8 mouse cellular contexts compared by ENCODE assay signal in the genomic region with DNA sequence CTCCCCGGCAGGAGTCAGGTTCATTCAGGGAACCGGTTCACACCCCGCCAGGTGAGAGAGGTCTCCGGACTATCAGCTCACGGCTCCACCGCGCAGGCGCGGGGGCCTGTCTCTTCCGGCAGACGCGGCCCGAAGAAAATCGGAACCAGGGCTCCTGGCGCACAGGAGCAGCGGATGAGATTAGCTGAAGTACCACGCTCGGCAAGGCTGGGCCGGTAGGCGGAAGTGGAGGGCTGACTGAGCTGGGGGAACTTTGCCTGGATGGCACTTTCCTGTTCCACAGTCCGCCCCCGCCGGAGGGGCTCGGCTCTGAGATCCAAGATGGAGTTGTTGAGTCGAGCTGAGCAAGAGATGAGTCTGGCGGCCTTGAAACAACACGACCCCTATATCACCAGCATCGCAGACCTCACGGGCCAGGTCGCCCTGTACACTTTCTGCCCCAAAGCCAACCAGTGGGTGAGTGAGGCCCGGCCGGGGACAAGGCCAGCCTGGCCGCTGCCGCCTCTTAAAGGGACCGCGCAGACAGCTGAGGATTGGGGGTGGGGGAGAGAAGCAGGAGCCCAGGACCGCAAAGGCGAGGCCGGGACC. TPM values are rescaled to one million over a fixed set of nuclear protein-coding genes. Genes with fewer than 3 reads are reported as not detected.
A peak's percentile ranks its signal among the peaks of the same experiment; 100 is the strongest.
DNase-seq lines count a peak whose midpoint lies in the region; ATAC-seq and TF ChIP-seq lines count a peak whose summit lies in the region.

Dcp1a (plus strand) TSS at position 175 of the 588 bp plus-strand sequence.

- peak; percentile 90 to 95 for DNase-seq in gastrocnemius, adult 8-10 months (ENCODE audit: low spot score in 2 of 2)
- DNase-seq in hindlimb bud, embryonic 11.5 days (ENCODE audit: extremely low spot score, low read depth, low spot score): peak; percentile 85
- peak; percentile 93 for DNase-seq in left cerebral cortex, adult 8-10 months (ENCODE audit: low spot score in 2 of 2)
- DNase-seq in right cerebral cortex, postnatal 10 days (ENCODE audit: low spot score in 2 of 2): peak; percentile 97 to 98
- peak; percentile 93 for DNase-seq in urinary bladder, postnatal 25 days (ENCODE audit: low spot score)

- peak; percentile 99 for ATAC-seq in activated CD4-positive, CD25-positive, alpha-beta regulatory T cell, adult 4 months

- no peaks in the 10 kb centered on the region for H3K9me3 ChIP-seq in megakaryocyte, embryonic 14.5 days

- H3K27ac ChIP-seq in cortical plate, adult 2 months (ENCODE audit: insufficient read depth, low read length): peak within 1 kb of the TSS; percentile 40; the same call in 1 of the 2 replicates

- peaks cover 29% of the 10 kb centered on the region for H3K36me3 ChIP-seq in megakaryocyte, embryonic 14.5 days (replicated peaks; ENCODE audit: low read length)

- H3K4me3 ChIP-seq in cortical plate, adult 2 months (ENCODE audit: insufficient read depth, low read length): peak within 1 kb of the TSS; percentile 77
- peak within 1 kb of the TSS; percentile 97 for H3K4me3 ChIP-seq in megakaryocyte, embryonic 14.5 days (replicated peaks)

- peak; percentile 85 for TF ChIP-seq POLR2A in cortical plate, adult 2 months (IDR thresholded peaks at IDR 0.05; ENCODE audit: extremely low read depth, insufficient read depth, low read length)

- H3K4me1 ChIP-seq in cortical plate, adult 2 months (ENCODE audit: control insufficient read depth, insufficient read depth, low read length): peaks cover 2% of the 10 kb centered on the region; the same call in 1 of the 2 replicates
- peaks cover 15% of the 10 kb centered on the region; the same call in 1 of the 2 replicates for H3K4me1 ChIP-seq in megakaryocyte, embryonic 14.5 days

- TF ChIP-seq CTCF in cortical plate, adult 2 months (IDR thresholded peaks at IDR 0.05; ENCODE audit: extremely low read depth, insufficient read depth, low read length): no peak

- H3K27me3 ChIP-seq in megakaryocyte, embryonic 14.5 days (replicated peaks): peaks cover 2% of the 10 kb centered on the region

RNA-seq across cellular contexts. Expression of gene Dcp1a, which starts in this region (rescaled TPM):
- polyA plus RNA-seq in activated CD4-positive, CD25-positive, alpha-beta regulatory T cell, adult 4 months (2017; shearing (Covaris generic)): 10 to 100 TPM; 30.7 to 32.5 TPM
- polyA plus RNA-seq in cortical plate, adult 2 months (2012; rRNA removed): 21.0 and 21.4 TPM in 2 replicates
- total RNA-seq in gastrocnemius, adult 8-10 months (2022): 1 to 10 TPM; 5.0 to 8.4 (median 7.7) TPM
- 10 to 100 TPM; 20.2 to 25.2 (median 24.3) TPM for total RNA-seq in left cerebral cortex, adult 8-10 months (2022)
- 22.3 and 74.8 TPM in 2 replicates for polyA plus RNA-seq in megakaryocyte, embryonic 14.5 days (2012; ENCODE audit: insufficient read depth, low replicate concordance)

Comparison
In these comparisons a context has a peak if more than half of its experiments do, and no peak if none do; other contexts are left out.
1. Peak in every context shown above with its lines: DNase-seq, ATAC-seq, H3K4me3 ChIP-seq and H3K27ac ChIP-seq.